Mouse (Mus musculus) cerebellum, postnatal 25 days (tissue): ENCODE measurements at regions not wholly inside any gene's neighbourhood (a gene's known extent, or its start where the extent isn't known, plus 50 kb on each side); places are given as distances from the start of the nearest gene placed in this dataset.

Experiments
- DNase-seq, 2 experiments: peaks; one replicate each; pipeline ENCODE4 v3.0.0; 2021; ENCODE audit warnings: mixed read lengths in 2 of 2

DNA sequence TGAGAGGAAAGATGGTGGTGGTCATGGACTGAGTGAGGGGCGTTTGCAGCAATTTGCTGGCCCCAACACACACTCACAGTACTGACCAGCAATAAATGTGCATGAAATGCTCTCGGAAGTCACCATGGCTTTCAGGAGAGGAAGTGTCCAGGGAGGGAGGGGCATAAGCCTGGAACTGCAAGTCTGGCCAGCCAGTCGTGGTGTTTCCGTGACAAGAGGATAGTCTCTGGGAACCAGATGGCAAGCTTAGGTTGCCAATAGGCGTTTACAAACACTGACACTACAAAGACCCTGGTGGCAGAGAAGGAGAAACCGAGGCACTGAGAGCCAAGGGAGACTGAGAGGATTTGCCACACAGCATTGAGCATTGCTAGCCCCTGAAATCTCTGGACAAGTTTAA is 132.3 kb upstream of the 1600014C23Rik start:
- no peak for DNase-seq

DNA sequence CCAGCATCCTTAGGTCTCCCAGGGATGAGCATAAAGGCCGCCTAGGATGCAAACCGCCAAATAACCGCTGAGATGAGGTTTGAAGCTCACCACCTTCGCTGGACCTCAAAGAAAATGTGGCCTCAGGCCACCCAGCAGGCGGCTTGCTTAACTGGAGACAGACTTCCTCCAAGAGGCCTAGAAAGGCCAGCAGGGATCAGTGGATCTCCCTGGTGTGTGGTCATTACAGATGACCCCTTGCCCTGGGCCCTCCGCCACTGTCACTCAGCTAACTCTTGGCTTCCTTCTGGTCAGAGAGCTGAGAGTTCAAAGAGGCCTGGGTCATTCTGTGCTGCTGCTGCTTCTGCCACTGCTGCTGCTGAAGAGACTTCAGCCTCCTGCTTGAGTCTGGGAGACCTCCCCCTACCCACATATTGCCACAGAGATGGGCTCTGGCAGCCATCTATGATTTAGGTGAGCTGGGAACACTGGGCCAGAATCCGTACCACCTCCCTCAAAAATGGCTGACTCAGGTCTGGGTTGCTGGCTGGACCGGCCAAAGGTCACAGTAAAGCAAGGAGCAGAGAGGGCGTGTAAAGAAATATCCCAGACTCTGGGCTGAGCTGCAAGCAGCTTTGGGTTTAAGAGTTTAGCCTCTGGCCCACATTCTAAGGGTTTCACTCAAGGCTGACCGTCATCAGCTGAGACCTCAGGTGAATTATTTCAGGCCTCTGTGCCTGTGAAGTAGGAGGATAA is 130.0 kb upstream of the 1600014C23Rik start:
- no peak for DNase-seq

DNA sequence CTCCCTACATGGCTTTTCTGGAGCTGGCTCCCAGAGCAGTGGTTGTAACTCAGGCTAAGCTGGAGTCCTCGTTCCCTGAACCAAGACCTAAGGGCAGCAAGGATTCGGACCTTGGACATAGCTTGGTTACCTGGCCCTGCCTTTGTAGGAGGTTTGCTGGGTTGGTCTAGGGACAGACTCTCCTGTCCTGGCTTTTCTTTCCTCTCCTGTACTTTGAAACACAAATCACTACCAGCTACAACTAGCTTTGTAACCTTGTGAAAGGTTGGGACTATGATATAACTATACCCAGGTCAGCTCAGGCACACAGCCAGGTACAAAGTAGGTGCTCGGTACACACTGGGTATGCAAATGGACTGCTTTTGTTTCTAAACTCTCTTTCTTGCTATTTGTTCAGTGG is 129.4 kb upstream of the 1600014C23Rik start:
- no peak for DNase-seq

DNA sequence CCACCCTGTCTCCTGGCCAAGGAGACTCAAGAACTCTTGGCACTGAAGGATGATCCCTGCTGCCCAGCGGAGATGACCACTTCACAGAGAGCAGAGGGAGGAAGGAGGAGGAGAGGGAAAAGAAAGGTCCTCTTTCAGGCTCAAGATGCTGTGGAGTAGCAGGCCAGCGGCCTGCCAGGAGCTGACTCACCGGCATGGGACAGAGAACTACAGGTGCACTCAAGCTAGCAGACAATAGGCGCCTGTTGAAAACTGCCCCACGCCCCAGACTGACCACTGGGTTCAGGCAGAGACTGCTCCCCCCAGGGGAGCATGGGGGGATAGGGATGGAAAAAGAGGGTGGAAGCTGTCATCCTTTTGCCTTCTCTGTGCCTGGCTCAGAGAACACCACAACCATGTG is 125.8 kb upstream of the 1600014C23Rik start:
- DNase-seq, result no peak

DNA sequence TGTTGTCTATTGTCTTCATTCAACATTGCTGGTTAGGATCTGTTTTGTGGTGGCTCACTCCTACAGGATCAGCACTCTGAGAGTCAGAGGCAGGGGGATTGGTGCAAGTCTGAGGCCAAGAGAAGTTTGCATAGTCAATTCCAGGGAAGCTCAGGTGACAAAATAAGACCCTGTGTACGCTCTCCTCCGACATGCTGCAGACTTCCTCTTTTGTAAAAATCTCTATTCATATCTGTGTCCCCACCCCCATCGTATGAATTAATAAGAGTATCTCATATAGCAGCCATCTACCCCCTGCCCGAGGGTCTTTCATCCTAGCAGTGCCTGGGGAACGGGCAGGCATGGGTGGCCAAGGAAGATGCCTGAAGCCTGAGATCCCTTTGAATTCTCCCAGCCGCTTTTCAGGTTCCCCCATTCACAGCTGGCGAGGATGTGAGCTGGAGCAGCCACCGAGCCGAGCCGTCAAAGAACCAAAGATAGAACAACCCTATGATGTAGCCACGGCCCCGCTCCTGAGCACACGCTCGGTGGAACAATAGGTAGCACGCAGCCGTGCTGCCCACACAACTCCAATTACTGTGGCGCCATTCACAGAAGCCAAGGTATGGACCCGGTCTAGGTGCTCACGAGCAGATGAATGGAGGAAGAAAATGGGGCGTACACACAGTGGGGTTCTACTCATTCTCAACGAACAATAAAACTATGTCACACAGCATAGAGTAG is 120.4 kb upstream of the 1600014C23Rik start:
- DNase-seq, result no peak

DNA sequence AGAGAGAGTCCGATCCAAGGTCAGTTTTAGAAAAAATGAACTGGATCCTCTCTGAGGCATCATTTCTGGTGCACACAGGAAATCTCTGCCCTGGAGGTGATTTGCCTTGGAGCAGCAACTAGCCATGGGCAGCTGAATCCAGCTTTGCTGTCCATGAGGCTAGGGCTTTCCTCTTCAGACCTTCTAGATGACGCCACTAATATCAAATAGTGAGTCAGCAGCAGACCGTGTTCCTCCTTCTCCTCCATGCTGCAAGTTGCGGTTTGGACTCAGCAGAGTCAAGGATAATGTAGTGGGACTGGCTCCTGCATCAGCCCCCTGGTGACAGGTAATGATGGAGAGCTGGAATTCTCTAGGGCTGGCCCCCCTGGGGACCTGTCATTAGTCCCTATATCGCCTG is 118.8 kb upstream of the 1600014C23Rik start:
- DNase-seq, result no peak

DNA sequence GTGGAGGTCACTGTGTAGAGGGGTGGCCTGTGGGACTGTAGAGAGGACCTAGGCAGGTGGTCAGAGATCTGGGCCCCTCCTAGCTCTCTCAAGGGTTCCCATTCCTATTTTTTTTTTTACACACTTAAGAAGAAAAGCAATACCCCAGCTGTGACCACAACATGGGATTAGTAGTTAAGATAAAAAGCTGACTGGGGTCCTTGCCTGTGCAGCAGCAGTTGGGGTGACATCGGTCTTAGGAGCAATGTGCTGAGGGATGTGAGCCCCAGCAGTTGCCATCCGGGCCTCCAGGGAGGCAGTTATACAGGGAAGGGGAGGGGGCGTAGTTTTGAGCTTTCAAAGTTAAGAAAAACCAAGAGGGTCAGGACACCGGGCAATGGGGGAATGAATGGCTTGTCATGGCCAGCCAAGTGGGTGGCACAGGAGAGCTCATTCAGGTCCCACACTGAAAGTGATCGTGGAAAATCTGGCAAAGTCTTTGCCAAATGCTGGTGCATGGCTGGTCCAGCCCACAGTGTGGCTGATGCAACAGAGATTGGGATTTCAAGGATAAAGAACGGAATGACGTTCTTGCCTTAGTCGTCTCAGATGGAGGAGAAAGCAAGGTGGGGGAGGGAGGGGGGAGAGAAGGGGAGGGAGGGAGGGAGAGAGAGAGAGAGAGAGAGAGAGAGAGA is 118.2 kb upstream of the 1600014C23Rik start:
- no peak for DNase-seq

DNA sequence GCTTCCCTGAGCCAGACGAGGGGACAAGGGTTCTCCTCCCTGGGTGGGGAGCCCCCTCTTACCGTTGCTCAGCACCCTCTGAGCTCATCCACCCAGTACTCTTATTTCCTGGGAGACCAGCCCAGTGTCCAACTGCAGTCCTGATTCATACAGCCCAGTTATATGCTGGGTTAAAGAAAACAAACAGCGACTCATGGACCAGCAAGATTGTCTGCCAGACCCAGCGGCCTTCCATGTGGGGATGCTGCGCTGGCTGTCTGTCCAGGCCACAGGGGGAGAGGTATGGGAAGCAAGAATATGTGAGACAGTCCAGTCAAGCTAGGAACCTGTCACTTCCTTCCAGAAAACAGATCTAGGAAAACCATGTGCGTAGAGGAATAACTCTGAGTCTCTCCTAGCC is 117.3 kb upstream of the 1600014C23Rik start:
- no peak for DNase-seq

DNA sequence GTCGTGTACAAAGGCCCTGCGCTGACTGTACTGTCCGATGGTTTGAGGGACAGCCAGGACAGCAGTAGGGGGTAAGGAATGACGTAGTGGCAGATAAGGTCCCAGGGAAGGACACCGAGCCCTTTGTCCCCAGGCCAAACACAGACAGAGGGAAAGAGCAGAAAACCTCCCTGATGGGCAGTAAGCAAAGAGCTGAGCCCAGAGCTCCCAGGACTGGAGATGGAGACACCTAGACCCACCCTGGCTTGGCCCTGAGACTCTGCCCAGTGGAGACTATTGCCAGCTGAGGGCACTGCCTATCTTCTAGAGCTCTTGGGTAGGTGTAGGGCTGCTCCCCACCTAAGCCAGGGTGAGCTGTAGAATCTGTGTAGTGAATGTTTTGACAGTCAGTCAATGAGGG is 116.5 kb upstream of the 1600014C23Rik start:
- DNase-seq, result no peak

DNA sequence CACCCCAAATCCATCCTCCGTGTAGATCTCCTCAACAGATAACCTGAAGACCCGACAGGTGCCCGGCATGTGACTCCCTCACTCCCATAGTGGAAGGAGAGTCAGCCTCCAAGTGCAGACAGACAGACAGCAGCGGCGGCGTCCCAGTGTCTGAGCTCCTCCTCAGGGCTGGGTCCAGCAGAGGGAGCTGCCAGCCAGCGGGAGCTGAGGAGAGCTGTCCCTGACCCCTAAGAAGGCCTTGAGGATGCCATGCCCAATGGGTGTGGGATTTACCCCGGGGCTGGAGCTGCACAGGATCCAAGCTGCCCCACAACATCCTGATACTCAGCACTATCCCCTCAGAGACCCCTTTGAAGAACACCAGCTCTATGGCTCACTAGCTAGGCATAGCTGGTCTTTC is 115.0 kb upstream of the 1600014C23Rik start:
- peak in 1 of 2 experiments; percentile 35 for DNase-seq

DNA sequence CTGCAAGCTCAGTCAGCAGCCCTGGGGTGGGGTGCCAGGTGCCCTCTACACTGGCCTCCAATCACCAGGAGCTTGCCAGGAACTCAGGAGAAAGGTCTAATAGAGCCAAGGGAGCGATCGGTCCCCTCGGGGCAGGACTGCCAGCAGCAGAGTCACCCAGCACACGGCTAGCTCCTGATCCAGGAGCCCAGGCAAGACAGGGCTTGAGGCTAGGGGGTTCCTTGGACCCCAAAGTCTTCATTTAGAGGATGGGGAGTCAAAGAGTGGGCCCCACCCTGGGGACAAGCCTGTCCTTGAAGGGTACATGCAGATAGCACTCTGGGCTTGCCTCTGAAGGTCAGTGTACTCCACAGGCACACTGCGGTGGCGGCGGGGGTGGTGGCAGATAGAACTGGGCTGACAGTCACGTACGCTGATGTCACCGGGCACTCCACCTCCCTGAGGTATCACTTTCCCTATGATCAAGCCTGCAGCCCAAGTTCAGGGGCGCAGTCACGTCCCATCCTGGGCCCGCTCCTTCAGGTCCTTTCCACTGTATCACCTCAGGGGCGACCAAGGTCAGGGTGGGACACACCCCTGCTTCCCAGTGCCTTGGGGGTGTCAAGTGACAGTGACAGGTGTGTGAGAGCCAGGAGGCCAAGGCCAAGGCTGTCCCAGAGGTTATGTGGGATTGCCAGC is 114.2 kb upstream of the 1600014C23Rik start:
- no peak for DNase-seq

DNA sequence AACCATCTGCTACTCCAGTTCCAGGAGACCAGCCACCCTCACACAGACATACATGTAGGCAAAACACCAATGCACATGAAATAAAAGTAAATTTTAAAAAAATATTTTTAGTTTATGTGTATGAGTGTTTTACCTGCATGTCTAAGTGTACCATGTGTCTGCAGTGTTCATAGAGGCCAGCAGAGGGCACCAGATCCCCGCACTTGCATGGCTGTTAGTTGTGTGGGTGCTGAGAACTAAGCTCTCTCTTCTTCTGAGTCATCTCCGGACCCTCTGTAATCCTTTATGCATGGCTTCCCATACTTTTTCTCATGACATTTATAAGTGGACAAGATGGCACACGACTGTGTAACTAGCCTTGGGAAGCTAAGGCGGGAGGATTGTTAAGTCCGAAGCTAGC is 112.2 kb upstream of the 1600014C23Rik start:
- DNase-seq, result no peak

DNA sequence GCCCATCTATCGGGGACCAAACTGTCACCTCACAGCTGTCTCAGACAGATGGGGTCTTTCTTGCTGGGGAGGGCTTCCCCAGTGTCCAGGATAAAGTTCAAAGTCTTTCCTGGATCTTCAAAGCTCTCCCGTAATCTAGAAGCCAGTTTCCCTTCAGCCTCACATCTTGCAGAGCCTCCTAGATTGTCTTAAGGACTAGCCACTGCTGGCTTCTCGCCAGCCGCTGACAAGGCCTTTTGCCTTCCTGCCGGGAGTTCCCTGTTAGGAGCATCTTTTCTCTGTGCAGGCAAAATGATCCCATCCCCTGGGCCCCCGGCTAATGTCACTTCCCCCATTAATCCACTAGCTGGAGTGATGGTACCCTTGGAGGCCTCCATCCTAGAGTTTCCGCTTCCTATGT is 103.1 kb upstream of the 1600014C23Rik start:
- DNase-seq, result peak; percentile 31 to 52

DNA sequence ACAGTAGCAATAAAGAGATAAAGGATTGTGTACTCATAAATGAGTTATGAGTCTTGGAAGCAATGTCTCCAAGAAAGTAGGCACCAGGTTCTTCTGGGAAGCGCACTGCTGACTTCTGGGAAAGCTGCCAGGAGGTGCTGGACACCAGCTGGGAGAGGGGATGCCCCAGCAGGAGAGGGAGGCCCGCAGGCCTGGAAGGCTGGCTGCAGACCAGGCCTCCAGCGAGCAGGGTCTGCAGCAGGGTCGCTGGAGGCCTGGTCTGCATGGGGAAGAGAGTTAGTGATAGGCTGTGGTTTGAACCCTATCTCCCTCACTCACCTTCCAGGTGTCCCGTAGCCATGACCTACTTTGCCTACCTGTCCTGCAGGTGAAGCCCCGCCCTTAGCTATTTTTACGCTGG is 102.6 kb upstream of the 1600014C23Rik start:
- DNase-seq, result peak; percentile 49 to 71

DNA sequence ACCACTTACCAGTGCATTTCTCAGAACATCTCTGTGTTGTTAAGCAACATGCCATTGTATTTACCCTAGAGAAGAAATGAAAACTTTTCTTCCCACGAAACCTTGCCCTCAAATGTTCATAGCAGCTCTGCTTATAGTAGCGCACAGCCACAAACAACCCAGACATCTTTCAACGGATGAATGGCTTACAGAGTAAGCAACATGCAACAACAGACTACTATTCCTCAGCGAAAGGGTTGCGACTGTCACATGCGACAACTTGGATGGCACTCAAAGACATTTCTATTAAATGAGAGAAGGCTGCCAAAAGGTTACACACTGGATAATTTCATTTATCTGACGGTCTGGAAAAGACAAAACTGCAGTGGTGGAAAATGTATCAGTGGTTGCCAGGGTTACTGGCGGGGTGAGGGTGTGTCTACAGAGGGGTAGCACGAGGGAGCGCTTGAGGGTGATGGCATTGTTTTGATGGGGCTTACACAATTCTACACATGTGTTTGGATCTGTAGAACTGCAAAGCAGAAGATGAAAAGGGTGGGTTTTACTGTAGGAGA is 101.0 kb upstream of the 1600014C23Rik start:
- DNase-seq, result no peak

DNA sequence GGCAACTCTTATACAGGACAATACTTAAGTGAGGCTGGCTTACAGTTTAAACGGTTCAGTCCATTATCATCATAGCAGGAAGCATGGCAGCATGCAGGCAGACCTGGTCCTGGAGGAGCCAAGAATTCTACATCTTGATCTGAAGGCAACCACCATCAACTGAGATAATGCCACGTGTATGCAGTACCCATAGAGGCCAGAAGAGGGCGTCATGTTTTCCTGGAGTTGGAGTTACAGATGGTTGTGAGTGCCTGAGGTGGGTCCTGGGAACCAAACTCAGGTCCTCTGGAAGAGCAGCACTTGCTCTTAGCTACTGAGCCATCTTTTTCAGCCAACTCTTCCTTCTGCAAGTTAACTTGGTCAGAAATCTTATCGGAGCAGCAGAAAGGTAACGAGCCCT is 96.7 kb upstream of the 1600014C23Rik start:
- no peak for DNase-seq

DNA sequence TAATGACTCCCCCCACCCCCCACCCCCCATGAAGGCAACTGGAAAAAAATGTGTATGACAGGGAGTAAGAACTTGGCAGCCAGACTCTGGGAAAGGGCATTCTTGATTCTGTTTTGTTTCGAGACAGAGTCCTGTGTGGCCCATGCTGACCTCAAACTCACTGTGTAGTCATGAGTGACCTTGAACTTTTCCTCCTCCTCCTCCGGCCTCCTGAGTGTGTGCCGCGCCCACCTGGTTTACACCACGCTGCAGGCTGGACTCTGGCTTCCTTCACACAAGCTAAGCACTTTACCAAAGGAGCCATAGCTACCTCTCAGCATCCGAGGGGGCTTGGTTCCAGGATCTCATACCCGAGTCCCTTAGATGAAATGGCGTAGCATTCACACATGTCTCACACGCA is 95.9 kb upstream of the 1600014C23Rik start:
- DNase-seq, result no peak

DNA sequence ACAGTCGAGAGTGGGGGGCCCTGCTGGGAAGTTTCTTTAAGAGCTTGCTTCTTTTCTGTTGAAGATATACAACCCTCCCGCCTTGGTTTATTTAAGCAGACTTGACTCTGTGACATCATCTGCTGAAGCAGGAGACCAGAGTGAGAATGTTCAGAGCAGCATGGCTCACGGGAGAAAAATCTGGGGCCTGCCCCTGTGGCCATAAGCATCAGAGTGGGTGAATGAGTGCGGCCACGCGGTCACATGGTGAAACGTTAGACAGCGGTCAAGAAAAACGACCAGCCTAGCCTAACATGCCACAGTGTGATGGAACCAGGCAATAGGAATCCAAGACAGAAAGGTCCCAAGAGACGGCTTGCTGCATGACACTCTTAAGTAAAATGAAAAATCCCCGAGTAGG is 95.2 kb upstream of the 1600014C23Rik start:
- no peak for DNase-seq

DNA sequence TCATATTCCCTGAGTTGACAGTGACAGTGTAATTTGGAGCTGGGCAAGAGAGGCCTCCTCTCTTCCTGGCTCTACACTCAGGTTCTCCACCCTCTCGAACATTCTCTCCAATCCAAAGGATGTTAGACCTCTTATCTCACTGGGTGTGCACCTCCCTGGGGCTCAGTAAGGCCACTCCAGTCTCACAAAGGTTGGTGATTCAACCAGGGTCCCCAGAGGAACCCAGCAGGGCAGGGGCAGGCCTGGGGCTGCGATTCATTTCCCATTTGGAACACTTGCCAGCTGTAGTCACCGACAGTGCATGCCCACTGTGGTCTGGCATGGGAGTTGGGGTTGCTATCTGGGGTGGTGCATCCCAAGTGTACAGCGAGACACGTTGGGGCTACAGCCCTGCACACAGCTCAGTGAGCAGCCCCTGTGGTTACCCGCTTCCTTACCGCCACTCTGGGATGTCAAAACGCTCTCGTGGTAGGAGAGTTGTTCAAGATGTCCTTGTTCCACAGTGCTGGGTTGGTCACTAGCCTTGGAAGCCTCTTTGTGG is 94.7 kb upstream of the 1600014C23Rik start:
- no peak for DNase-seq

DNA sequence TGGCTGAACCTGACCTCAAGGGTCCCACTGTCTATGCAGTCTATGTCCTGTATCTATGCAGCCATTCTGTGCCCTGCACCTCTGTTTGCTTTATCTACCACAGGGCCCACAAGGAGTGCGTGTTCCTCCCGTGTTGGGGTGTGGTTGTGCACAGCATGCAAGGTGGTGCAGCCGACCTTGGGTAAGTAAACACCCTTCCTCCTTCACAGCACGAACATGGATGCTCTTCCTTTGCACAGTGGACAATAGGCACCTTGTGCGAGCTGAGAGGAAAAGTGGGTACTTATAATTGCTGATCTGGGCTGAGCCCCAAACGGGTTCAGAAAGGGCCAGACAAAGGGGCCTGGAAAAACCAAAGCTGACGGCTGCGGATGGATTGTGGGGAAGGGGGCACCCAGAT is 91.3 kb upstream of the 1600014C23Rik start:
- DNase-seq, result no peak

DNA sequence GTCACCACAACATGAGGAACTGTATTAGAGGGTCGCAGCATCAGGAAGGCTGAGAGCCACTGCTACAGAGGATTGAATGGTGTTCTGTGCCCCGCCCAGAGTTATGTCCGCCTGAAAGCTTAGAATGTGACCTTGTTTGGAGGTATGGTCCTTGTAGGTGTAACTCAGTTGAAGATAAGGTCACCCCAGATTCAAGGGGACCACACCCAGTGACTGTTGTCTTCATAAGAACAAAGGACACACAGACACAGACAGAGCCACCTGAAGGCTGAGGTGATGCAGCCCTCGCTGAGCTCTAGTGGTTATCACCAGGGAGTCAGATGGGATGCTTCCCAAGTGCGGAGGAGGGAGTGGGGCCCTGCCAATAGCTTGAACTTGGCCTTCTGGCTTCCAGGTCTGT is 89.9 kb upstream of the 1600014C23Rik start:
- peak in 1 of 2 experiments; percentile 22 for DNase-seq

DNA sequence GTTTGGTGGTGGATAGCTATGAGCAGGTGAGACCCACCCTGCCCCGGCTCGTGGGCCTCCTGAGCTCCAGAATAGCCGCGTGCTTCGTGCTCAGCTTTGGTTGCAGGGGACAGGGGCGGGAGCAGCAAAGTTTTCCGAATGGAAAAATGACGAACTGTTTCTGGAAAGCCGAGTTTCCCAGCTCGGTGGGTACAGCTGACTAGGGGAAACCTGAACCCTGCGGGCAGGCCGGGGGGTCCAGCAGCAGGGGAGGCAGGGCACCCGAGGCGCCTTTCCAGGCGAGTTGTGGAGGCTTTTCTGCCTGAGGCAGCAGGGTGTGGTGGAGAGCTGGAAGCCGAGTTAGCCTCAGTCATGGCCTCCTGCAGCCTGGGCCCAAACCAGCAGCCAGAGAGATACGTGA is 88.8 kb upstream of the 1600014C23Rik start:
- DNase-seq, result no peak

DNA sequence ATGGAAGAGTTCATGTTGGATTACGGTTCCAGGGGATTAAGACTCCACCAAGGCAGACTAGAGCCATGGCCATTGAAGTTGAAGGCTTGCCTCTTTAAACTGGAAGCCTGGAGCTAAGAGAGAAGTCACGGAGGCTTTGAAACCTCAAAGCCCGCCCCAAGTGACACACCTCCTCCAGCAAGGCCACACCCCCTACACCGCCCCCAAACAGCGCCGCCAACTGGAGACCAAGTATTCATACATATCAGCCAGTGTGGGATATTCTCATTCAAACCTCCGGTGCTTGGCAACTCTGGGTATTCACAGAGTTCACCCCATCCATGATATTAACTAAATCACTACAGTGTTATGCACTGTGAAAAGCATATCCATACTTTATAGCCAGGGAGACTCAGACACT is 87.7 kb upstream of the 1600014C23Rik start:
- no peak for DNase-seq
